Mouse (Mus musculus) gastrocnemius, postnatal 14 days (tissue): ENCODE measurements at regions not wholly inside any gene's neighbourhood (a gene's known extent, or its start where the extent isn't known, plus 50 kb on each side); places are given as distances from the start of the nearest gene placed in this dataset.

ENCODE experiments used
- DNase-seq: peaks from one replicate; pipeline ENCODE4 v3.0.0; 2021; ENCODE audit warnings: mixed read lengths
- intact Hi-C: fragments of 180-260 bp; cut with DNase I; formaldehyde crosslinking; loops from one replicate; pipeline ENCODE4 v1.15.1; 2025; ENCODE audit warnings: low total_unique reads

- DNase-seq: no peak
- intact Hi-C loops: no loop called here
Observed at GRCm38 (mm10) chr14:72130149-72130548, 361.5 kb downstream of the Gm9195 start.

GRCm38 (mm10) chr14:72121786-72122185, 369.9 kb downstream of the Gm9195 start:
- DNase-seq: no peak
- intact Hi-C loops: no loop called here

- intact Hi-C loops: no loop called here
- no peak for DNase-seq
Observed at GRCm38 (mm10) chr14:72121006-72121405, 370.6 kb downstream of the Gm9195 start.

- intact Hi-C loops: no loop called here
- DNase-seq: no peak
Observed at GRCm38 (mm10) chr14:72116842-72117241, 374.8 kb downstream of the Gm9195 start.

- intact Hi-C loops: no loop called here
- no peak for DNase-seq
Observed at GRCm38 (mm10) chr14:72113377-72113993, 378.2 kb downstream of the Gm9195 start.

- intact Hi-C loops: no loop called here
- DNase-seq: no peak
Observed at GRCm38 (mm10) chr14:72110689-72111088, 380.9 kb downstream of the Gm9195 start.

- intact Hi-C loops: no loop called here
- DNase-seq: no peak
Observed at GRCm38 (mm10) chr14:72091579-72091978, 400.1 kb downstream of the Gm9195 start.

- intact Hi-C loops: no loop called here
- DNase-seq: no peak
Observed at GRCm38 (mm10) chr14:72081473-72081872, 410.2 kb downstream of the Gm9195 start.

GRCm38 (mm10) chr14:72064111-72064812, 427.4 kb downstream of the Gm9195 start:
- DNase-seq: no peak
- intact Hi-C loops: no loop called here

- intact Hi-C loops: no loop called here
- DNase-seq: no peak
Observed at GRCm38 (mm10) chr14:72042881-72043236, 448.8 kb downstream of the Gm9195 start.

- intact Hi-C loops: no loop called here
- no peak for DNase-seq
Observed at GRCm38 (mm10) chr14:72042112-72042880, 449.3 kb downstream of the Gm9195 start.

GRCm38 (mm10) chr14:72030396-72030795, 461.2 kb downstream of the Gm9195 start:
- intact Hi-C loops: no loop called here
- DNase-seq: no peak

- intact Hi-C loops: no loop called here
- no peak for DNase-seq
Observed at GRCm38 (mm10) chr14:72027362-72028020, 464.1 kb downstream of the Gm9195 start.

- no peak for DNase-seq
- intact Hi-C loops: no loop called here
Observed at GRCm38 (mm10) chr14:72004371-72004770, 487.3 kb downstream of the Gm9195 start.

- DNase-seq: no peak
- intact Hi-C loops: no loop called here
Observed at GRCm38 (mm10) chr14:72002205-72003138, 489.2 kb downstream of the Gm9195 start.

- intact Hi-C loops: no loop called here
- DNase-seq: no peak
Observed at GRCm38 (mm10) chr14:71973016-71973415, 518.6 kb downstream of the Gm9195 start.

GRCm38 (mm10) chr14:71972521-71972920, 519.1 kb downstream of the Gm9195 start:
- intact Hi-C loops: no loop called here
- no peak for DNase-seq

GRCm38 (mm10) chr14:71967646-71968045, 524.0 kb downstream of the Gm9195 start:
- intact Hi-C loops: no loop called here
- DNase-seq: no peak
